Mouse (Mus musculus) hindbrain, embryonic 11.5 days (tissue): ENCODE measurements at regions not wholly inside any gene's neighbourhood (a gene's known extent, or its start where the extent isn't known, plus 50 kb on each side); places are given as distances from the start of the nearest gene placed in this dataset.

Source experiments
- ATAC-seq: fragments of 200-750 bp; cut with Nextera tagmentation; 2 replicates; pipeline ENCODE4 v1.8.0; 2017; ENCODE audit warnings: mild to moderate bottlenecking, moderate TSS enrichment, moderate library complexity; ENCODE audit not compliant: low FRiP score
- DNase-seq: peaks from one replicate; pipeline ENCODE4 v3.0.0-alpha.2; 2015; ENCODE audit warnings: low spot score
- H3K27ac ChIP-seq: fragments of 300-500 bp; sonication (generic); 2 replicates; pipeline ENCODE4 v1.5.1; 2014; ENCODE audit warnings: mild to moderate bottlenecking, low read depth, low read length
- H3K27me3 ChIP-seq: fragments of 300-500 bp; sonication (generic); 2 replicates; pipeline ENCODE4 v1.6.1; 2014; ENCODE audit warnings: mild to moderate bottlenecking, low read length, moderate library complexity, mixed read lengths; ENCODE audit not compliant: control insufficient read depth, insufficient read depth
- H3K36me3 ChIP-seq: fragments of 300-500 bp; sonication (generic); 2 replicates; pipeline ENCODE4 v1.6.1; 2014; ENCODE audit warnings: mild to moderate bottlenecking, low read length, moderate library complexity, mixed read lengths; ENCODE audit not compliant: control insufficient read depth, insufficient read depth
- H3K4me1 ChIP-seq: fragments of 300-500 bp; sonication (generic); replicated peaks from 2 replicates; pipeline ENCODE4 v1.6.1; 2014; ENCODE audit warnings: low read length, mixed read lengths; ENCODE audit not compliant: control insufficient read depth, insufficient read depth
- H3K4me2 ChIP-seq: fragments of 300-500 bp; sonication (generic); replicated peaks from 2 replicates; pipeline ENCODE4 v1.6.1; 2014; ENCODE audit warnings: mild to moderate bottlenecking, low read depth, low read length
- H3K4me3 ChIP-seq: fragments of 300-500 bp; sonication (generic); 2 replicates; pipeline ENCODE4 v1.5.1; 2014; ENCODE audit warnings: low read depth, low read length
- H3K9ac ChIP-seq: fragments of 300-500 bp; sonication (generic); 2 replicates; pipeline ENCODE4 v1.6.1; 2014; ENCODE audit warnings: low read depth, low read length
- H3K9me3 ChIP-seq: fragments of 300-500 bp; sonication (generic); 2 replicates; pipeline ENCODE4 v1.6.1; 2016; ENCODE audit warnings: low read length; ENCODE audit not compliant: control insufficient read depth
- whole genome bisulfite sequencing: fragments of 180-500 bp; shearing (Covaris S2); extraction: QIAGEN DNeasy Blood & Tissue Kit; methylation state at CpG from one replicate; pipeline ENCODE4 v1.1.7; 2014; 5-methylcytosine and 5-hydroxymethylcytosine counted together

- DNase-seq (no peak), ATAC-seq (no peak)
- Histone ChIP-seq H3K4me1 (no peaks in the 10 kb centered on the region), H3K27ac (no peak overlapping the region), H3K9me3 (no peaks in the 10 kb centered on the region), H3K27me3 (no peaks in the 10 kb centered on the region), H3K36me3 (no peaks in the 10 kb centered on the region), H3K9ac (no peak overlapping the region), H3K4me2 (no peak overlapping the region), H3K4me3 (no peak overlapping the region)
- 71% methylated on average over 1 of the region's 1 CpGs for WGBS
These were observed 1039.5 kb upstream of the Adcyap1 start for GRCm38 (mm10) chr17:92159325-92159724.

- no peaks in the 10 kb centered on the region for H3K36me3 ChIP-seq
- DNase-seq (no peak), ATAC-seq (no peak)
- 80% methylated on average over 1 of the region's 1 CpGs for WGBS
- H3K4me1 ChIP-seq, result no peaks in the 10 kb centered on the region
- no peak overlapping the region for H3K4me2 ChIP-seq
- no peak overlapping the region for H3K27ac ChIP-seq
- H3K27me3 ChIP-seq, result no peaks in the 10 kb centered on the region
- H3K9me3 ChIP-seq, result no peaks in the 10 kb centered on the region
- H3K4me3 ChIP-seq, result no peak overlapping the region
- H3K9ac ChIP-seq, result no peak overlapping the region
These were observed 1013.1 kb upstream of the Adcyap1 start for GRCm38 (mm10) chr17:92185740-92186139.

- Histone ChIP-seq H3K4me2 (no peak overlapping the region), H3K27me3 (no peaks in the 10 kb centered on the region), H3K9me3 (no peaks in the 10 kb centered on the region), H3K9ac (no peak overlapping the region), H3K4me1 (no peaks in the 10 kb centered on the region), H3K4me3 (no peak overlapping the region), H3K36me3 (no peaks in the 10 kb centered on the region), H3K27ac (no peak overlapping the region)
- ATAC-seq, result peak; percentile 73
- DNase-seq, result peak; percentile 27
These were observed 988.1 kb upstream of the Adcyap1 start for GRCm38 (mm10) chr17:92210730-92211129.

- no peaks in the 10 kb centered on the region for H3K36me3 ChIP-seq
- no peak for ATAC-seq
- no peak overlapping the region for H3K27ac ChIP-seq
- 77% methylated on average over 2 of the region's 2 CpGs for WGBS
- H3K4me2 ChIP-seq, result no peak overlapping the region
- H3K4me3 ChIP-seq, result no peak overlapping the region
- H3K4me1 ChIP-seq, result no peaks in the 10 kb centered on the region
- H3K9ac ChIP-seq, result no peak overlapping the region
- no peak for DNase-seq
- no peaks in the 10 kb centered on the region for H3K9me3 ChIP-seq
- H3K27me3 ChIP-seq, result no peaks in the 10 kb centered on the region
These were observed 982.4 kb upstream of the Adcyap1 start for GRCm38 (mm10) chr17:92216464-92216863.
